Mouse (Mus musculus) lung, adult 2 months (tissue): ENCODE data around the gene Tubb2a.

ENCODE experiments used
- CTCF ChIP-seq: fragments of 200-500 bp; IDR thresholded peaks from 2 replicates; pipeline ENCODE4 v1.5.1; 2011; ENCODE audit warnings: mild to moderate bottlenecking, low read length, control low read depth; ENCODE audit not compliant: insufficient read depth
- POLR2A ChIP-seq: fragments of 200-500 bp; IDR thresholded peaks from 2 replicates; pipeline ENCODE4 v1.6.1; 2011; ENCODE audit warnings: low read depth, mild to moderate bottlenecking, control low read depth, low read length, borderline replicate concordance; ENCODE audit errors: extremely low read depth

DNA sequence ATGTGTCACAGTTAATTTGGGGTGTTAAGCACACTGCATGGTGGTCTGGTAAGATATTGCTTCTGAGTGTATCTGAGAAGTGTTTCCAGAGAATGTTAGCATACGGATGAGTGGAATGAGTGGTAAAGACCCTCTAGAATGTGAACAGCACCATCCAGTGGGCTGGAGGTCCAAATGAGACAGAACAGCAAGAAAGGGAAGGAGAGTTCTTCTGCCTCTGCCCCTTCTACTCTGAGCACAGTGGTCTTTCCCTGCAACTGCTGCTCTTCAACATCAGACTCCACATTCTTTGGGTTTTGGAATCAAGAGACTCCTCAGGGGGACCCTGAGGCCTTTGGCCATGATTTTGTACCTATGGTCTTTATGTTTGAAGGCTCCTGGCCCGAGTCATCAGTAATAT lies 28.4 kb upstream of the Tubb2a start:
- TF ChIP-seq CTCF (no peak), POLR2A (no peak)
